Mouse (Mus musculus): ENCODE data around the gene Cnn1. TPM values are rescaled to one million over a fixed set of nuclear protein-coding genes. Genes with fewer than 3 reads are reported as not detected.
"Not testable (repeated sequence)": the region's sequence is repeated elsewhere in the genome, so short reads cannot be mapped to it uniquely, and the experiment has no call there.

The Cnn1 gene
- polyA plus RNA-seq, 1 experiment from 2014 or later, result 3.1 TPM

GRCm38 (mm10) chr9:22134246-22134890, 35.4 kb downstream of the Cnn1 start:
- Histone ChIP-seq H3K4me3 (no peak overlapping the region), H3K9me3 (no peaks in the 10 kb centered on the region), H3K27me3 (peaks cover 7% of the 10 kb centered on the region), H3K9ac (no peak overlapping the region), H3K4me1 (peaks cover 12% of the 10 kb centered on the region), H3K27ac (no peak overlapping the region), H3K36me3 (no peaks in the 10 kb centered on the region), H3K4me2 (no peak overlapping the region)
- WGBS, result 75% methylated on average over 7 of the region's 7 CpGs
- ATAC-seq (ENCODE audit: insufficient number of reproducible peaks, low FRiP score, low TSS enrichment, low read depth), result no peak

- WGBS, result 79% methylated on average over 9 of the region's 9 CpGs
- Histone ChIP-seq H3K27me3 (peaks cover 7% of the 10 kb centered on the region), H3K4me3 (no peak overlapping the region), H3K4me2 (no peak overlapping the region), H3K36me3 (no peaks in the 10 kb centered on the region), H3K4me1 (peaks cover 12% of the 10 kb centered on the region), H3K9ac (no peak overlapping the region), H3K27ac (no peak overlapping the region), H3K9me3 (no peaks in the 10 kb centered on the region)
- no peak for ATAC-seq (ENCODE audit: insufficient number of reproducible peaks, low FRiP score, low TSS enrichment, low read depth)
Measured at GRCm38 (mm10) chr9:22134988-22135643, 36.1 kb downstream of the Cnn1 start.

GRCm38 (mm10) chr9:22135644-22136390, 36.8 kb downstream of the Cnn1 start, which contains the start of gene Acp5:
Gene Acp5, minus strand, starts transcription at chr9:22135711.
- no peak for ATAC-seq (ENCODE audit: insufficient number of reproducible peaks, low FRiP score, low TSS enrichment, low read depth)
- Histone ChIP-seq H3K9me3 (no peaks in the 10 kb centered on the region), H3K27me3 (peaks cover 7% of the 10 kb centered on the region), H3K4me3 (no peak within 1 kb of the TSS), H3K4me1 (peaks cover 12% of the 10 kb centered on the region), H3K27ac (no peak within 1 kb of the TSS), H3K36me3 (no peaks in the 10 kb centered on the region), H3K4me2 (no peak within 1 kb of the TSS), H3K9ac (no peak within 1 kb of the TSS)
- 76% methylated on average over 7 of the region's 7 CpGs for WGBS

- 0 out of 2 replicates have a peak, but pooled peaks cover under 1% of the 10 kb centered on the region for H3K27me3 ChIP-seq
- H3K4me2 ChIP-seq, result no peak overlapping the region
- no peak for ATAC-seq (ENCODE audit: insufficient number of reproducible peaks, low FRiP score, low TSS enrichment, low read depth)
- no peak overlapping the region for H3K9ac ChIP-seq
- no peak overlapping the region for H3K27ac ChIP-seq
- WGBS, result 16% methylated on average over 23 of the region's 23 CpGs
- no peaks in the 10 kb centered on the region for H3K9me3 ChIP-seq
- H3K36me3 ChIP-seq, result no peaks in the 10 kb centered on the region
- peaks cover 2% of the 10 kb centered on the region for H3K4me1 ChIP-seq
- H3K4me3 ChIP-seq, result no peak overlapping the region
Measured at GRCm38 (mm10) chr9:22136765-22137547, 37.9 kb downstream of the Cnn1 start.

DNA sequence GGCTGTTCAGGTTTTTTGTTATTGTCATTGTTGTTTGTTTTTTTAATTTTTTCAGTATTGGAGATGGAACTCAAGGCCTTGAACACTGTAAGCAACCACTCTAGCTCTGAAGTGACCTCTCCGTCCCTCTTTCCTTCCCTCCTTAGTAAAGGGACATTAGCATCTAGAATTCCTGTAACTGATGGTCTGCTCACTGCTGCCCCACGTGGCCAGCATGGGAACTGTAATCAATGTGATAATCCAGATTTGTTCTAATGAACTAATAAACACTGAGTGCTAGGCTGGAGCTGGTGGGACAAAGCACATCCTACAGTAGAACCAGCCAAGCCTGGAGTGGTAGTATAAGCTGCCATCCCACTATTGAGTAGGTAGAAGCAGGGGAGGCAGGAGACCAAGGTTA, 39.5 kb downstream of the Cnn1 start:
- Histone ChIP-seq H3K36me3 (no peaks in the 10 kb centered on the region), H3K4me2 (no peak overlapping the region), H3K27ac (no peak overlapping the region), H3K4me3 (no peak overlapping the region), H3K27me3 (no peaks in the 10 kb centered on the region), H3K4me1 (no peaks in the 10 kb centered on the region), H3K9me3 (no peaks in the 10 kb centered on the region), H3K9ac (no peak overlapping the region)
- ATAC-seq (ENCODE audit: insufficient number of reproducible peaks, low FRiP score, low TSS enrichment, low read depth), result no peak
- 30% methylated on average over 2 of the region's 2 CpGs for WGBS

DNA sequence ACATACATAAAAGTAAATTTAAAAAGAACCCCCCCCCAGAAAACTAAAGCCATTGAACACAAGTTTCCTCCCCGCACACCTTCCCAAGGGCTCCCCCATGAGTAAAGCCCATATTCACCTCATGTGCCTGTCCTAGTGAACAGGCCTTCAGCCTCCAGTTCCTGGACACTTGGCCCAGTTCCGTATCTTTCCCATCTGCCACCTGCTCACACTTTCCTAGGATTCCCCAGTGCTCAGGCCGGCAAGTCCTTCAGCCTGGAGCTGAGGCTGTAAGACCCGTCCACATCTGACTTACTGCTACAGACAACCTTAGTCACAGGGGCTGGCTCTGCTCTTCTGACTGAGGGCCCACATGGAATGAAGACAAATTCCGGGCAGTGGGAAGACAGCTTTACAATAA, 40.7 kb downstream of the Cnn1 start:
- 83% methylated on average over 5 of the region's 5 CpGs for WGBS
- no peak overlapping the region for H3K27ac ChIP-seq
- no peak overlapping the region for H3K4me2 ChIP-seq
- no peak overlapping the region for H3K4me3 ChIP-seq
- H3K9ac ChIP-seq, result no peak overlapping the region
- H3K4me1 ChIP-seq, result no peaks in the 10 kb centered on the region
- no peaks in the 10 kb centered on the region for H3K27me3 ChIP-seq
- no peaks in the 10 kb centered on the region for H3K9me3 ChIP-seq
- H3K36me3 ChIP-seq, result no peaks in the 10 kb centered on the region
- no peak for ATAC-seq (ENCODE audit: insufficient number of reproducible peaks, low FRiP score, low TSS enrichment, low read depth)

DNA sequence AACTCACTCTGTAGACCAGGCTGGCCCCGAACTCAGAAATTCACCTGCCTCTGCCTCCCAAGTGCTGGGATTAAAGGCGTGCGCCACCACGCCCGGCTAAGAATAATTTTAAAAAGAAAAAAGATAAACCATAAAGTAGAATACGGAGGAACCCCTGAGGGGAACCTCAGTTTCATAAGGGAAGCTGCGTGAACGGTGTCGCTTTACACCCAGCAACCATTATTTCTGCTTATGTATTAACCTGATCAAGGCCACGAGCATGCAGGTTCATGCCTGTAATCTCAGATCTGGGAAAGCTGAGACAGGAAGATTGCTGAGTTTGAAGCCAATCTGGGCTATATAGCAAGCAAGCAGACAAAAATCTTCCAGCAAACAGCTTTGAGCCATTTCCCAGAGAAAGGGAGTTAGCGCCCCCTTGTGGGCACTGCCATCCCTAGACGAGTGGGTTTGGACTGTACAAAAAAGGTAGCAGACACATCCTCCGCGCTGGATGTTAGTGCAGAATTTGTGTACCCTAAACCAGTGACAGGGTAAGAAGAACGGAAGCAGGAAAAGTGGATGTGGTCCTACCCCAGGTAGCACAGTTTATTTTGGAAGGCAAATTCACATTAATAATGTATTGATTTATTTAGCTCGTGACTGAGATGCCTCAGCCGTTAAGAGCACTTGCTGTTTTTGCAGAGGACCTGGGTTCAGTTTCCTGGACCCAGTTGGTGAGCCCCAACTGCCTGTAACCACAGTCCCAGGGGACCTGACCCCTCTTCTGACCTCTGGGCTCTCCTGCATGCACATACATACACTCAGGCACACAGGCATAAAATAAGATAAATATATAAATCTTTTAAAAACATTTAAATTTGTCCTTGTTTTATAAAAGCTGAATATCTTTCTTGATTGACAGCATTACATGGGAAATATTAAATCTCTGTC, 44.4 kb downstream of the Cnn1 start:
- H3K4me2 ChIP-seq, result no peak overlapping the region
- no peak; the same call in 1 of the 2 replicates for ATAC-seq (ENCODE audit: insufficient number of reproducible peaks, low FRiP score, low TSS enrichment, low read depth)
- H3K9me3 ChIP-seq, result no peaks in the 10 kb centered on the region
- no peaks in the 10 kb centered on the region for H3K27me3 ChIP-seq
- H3K4me3 ChIP-seq, result no peak overlapping the region
- no peaks in the 10 kb centered on the region for H3K4me1 ChIP-seq
- 50% methylated on average over 17 of the region's 17 CpGs for WGBS
- H3K27ac ChIP-seq, result no peak overlapping the region
- no peak overlapping the region for H3K9ac ChIP-seq
- no peaks in the 10 kb centered on the region for H3K36me3 ChIP-seq

DNA sequence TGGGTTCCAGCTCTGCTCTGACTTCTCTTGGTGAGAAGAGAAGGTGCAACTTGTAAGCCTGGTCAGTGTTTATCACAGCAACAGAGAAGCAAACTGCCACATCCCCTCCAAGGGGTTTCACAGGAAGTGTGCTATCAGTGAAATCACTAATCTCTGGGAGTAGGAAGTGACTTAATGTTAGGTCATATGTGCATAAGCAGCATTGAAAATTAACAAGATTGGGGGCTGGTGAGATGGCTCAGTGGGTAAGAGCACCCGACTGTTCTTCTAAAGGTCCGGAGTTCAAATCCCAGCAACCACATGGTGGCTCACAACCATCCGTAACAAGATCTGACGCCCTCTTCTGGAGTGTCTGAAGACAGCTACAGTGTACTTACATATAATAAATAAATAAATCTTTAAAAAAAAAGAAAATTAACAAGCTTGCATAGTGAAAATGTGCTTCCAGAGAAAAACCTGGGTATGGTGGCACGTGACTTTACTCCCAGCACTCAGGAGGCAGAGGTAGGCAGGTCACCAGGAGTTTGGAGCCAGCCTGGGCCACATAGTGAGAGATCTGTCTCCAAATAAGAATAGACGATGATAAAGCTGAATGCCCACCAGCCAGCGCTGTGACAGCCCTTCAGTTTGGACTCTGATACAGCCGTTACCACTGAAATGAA, 45.4 kb downstream of the Cnn1 start:
- H3K36me3 ChIP-seq, result no peaks in the 10 kb centered on the region
- no peak overlapping the region for H3K9ac ChIP-seq
- no peak for ATAC-seq (ENCODE audit: insufficient number of reproducible peaks, low FRiP score, low TSS enrichment, low read depth)
- H3K4me3 ChIP-seq, result no peak overlapping the region
- H3K4me2 ChIP-seq, result no peak overlapping the region
- H3K27ac ChIP-seq, result no peak overlapping the region
- no peaks in the 10 kb centered on the region for H3K27me3 ChIP-seq
- no peaks in the 10 kb centered on the region for H3K4me1 ChIP-seq
- WGBS, result 77% methylated on average over 8 of the region's 8 CpGs
- no peaks in the 10 kb centered on the region for H3K9me3 ChIP-seq

DNA sequence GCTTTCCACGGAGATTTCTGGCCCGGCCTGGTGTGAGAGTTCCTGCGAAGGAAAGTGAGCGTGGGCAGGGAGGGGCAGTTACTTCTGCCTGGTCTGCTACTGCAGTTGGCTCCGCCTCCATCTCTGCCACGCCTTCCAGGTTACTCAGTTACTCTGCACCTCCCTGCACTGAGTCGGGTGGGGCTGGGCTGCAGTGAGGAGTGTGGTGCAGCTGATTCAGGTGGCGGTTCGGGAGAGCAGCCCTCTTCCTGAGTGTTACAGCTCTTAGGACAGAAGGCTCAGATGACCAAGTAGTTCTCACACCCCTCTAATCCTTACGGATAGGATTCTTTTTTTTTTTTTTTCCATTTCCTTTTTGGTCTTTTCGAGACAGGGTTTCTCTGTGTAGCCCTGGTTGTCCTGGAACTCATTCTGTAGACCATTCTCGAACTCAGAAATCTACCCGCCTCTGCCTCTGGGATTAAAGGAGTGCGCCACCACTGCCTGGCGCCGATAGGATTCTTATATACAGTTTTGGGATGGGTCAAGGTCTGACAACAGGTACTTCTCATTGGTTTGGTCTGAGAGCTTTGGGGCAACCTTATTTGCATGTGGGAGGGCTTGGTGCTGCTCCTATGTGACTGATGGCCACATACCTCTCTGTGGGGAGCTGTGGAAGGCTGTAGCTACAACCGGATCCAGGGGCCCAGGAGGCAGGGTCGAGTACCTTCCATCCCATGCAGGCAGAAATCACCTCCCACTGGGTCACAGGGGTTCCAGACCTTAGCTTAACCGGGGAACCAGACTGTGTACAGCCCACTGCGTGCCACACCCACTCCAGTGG, 50.6 kb downstream of the Cnn1 start:
- Histone ChIP-seq H3K4me2 (no peak overlapping the region), H3K36me3 (no peaks in the 10 kb centered on the region), H3K4me3 (no peak overlapping the region), H3K9me3 (no peaks in the 10 kb centered on the region), H3K9ac (no peak overlapping the region), H3K27ac (no peak overlapping the region), H3K27me3 (no peaks in the 10 kb centered on the region), H3K4me1 (no peaks in the 10 kb centered on the region)
- 68% methylated on average over 20 of the region's 20 CpGs for WGBS
- ATAC-seq (ENCODE audit: insufficient number of reproducible peaks, low FRiP score, low TSS enrichment, low read depth), result no peak

DNA sequence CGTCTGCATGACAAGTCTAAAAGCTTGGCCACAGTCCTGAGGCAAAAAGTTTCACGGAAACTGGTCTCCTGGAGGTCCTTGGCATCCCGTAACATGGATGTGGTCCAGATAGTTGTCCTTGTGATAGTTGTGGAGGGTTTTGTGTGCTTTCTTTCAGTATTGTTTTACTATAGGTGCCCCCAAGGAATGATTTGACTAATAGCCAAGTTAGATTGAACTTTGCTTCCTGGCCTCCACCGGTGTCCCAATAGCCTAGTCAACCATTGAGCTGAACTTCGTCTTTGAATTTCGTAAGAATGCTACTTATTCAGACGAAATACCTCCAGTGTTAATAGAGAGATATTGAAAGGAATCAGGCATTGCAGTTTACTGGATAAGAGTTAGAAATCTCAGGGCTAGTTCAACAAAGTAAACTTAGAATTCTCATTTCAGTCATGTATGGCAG, 51.3 kb downstream of the Cnn1 start:
- H3K27me3 ChIP-seq; ATAC-seq (ENCODE audit: insufficient number of reproducible peaks, low FRiP score, low TSS enrichment, low read depth); H3K36me3 ChIP-seq; H3K4me3 ChIP-seq; H3K4me2 ChIP-seq; H3K9me3 ChIP-seq; H3K9ac ChIP-seq; H3K27ac ChIP-seq; H3K4me1 ChIP-seq: not testable (repeated sequence)
- 79% methylated on average over 7 of the region's 7 CpGs for WGBS
